22 mouse cellular contexts compared by ENCODE assay signal in genomic region chr11:51833393-51834066, GRCm38 (mm10). TPM values are rescaled to one million over a fixed set of nuclear protein-coding genes. Genes with fewer than 3 reads are reported as not detected.
DNase-seq lines count a peak whose midpoint lies in the region; ATAC-seq and TF ChIP-seq lines count a peak whose summit lies in the region.
"Had no signal": no experiment of that assay in that cellular context is flagged by ENCODE, and none has a peak within 500 bp of the region (broad histone marks: within the 10 kb centered on the region; RNA-seq: fewer than 3 reads in every experiment).

No protein-coding gene starts in this region.

- H3K36me3 ChIP-seq in liver, embryonic 16.5 days (ENCODE audit: control insufficient read depth, insufficient read depth): no peaks in the 10 kb centered on the region
- H3K36me3 ChIP-seq: forebrain, embryonic 15.5 days; hindbrain, embryonic 13.5 days; midbrain, embryonic 12.5 days; neural tube, embryonic 15.5 days had no signal

- H3K4me1 ChIP-seq in cerebellum, adult 2 months (ENCODE audit: control insufficient read depth, insufficient read depth, low read length): peaks cover 36% of the 10 kb centered on the region
- H3K4me1 ChIP-seq in liver, embryonic 16.5 days (ENCODE audit: control insufficient read depth, low read depth, low read length): peaks cover 41% of the 10 kb centered on the region
- H3K4me1 ChIP-seq in bone marrow macrophage, adult 2 months (ENCODE audit: control insufficient read depth, insufficient read depth, low read length): peaks cover 27% of the 10 kb centered on the region
- H3K4me1 ChIP-seq in olfactory bulb, adult 2 months (ENCODE audit: control insufficient read depth, insufficient read depth, low read length): peaks cover 30% of the 10 kb centered on the region

- ATAC-seq in liver, embryonic 16.5 days (ENCODE audit: low read depth): no peak
- ATAC-seq: forebrain, embryonic 15.5 days; intestine, embryonic 15.5 days had no signal

- no peak overlapping the region for H3K4me3 ChIP-seq in cerebellum, adult 2 months (replicated peaks; ENCODE audit: insufficient read depth, low read depth, low read length)
- no peak overlapping the region for H3K4me3 ChIP-seq in liver, embryonic 16.5 days (ENCODE audit: low read depth, low read length)
- no peak overlapping the region for H3K4me3 ChIP-seq in bone marrow macrophage, adult 2 months (ENCODE audit: insufficient read depth, low read length)
- H3K4me3 ChIP-seq in olfactory bulb, adult 2 months (ENCODE audit: insufficient read depth, low read depth, low read length): no peak overlapping the region
- H3K4me3 ChIP-seq: forebrain, embryonic 15.5 days; hindbrain, embryonic 13.5 days; intestine, embryonic 15.5 days; layer of hippocampus, adult 2 months; limb, embryonic 12.5 days; midbrain, embryonic 12.5 days; neural tube, embryonic 15.5 days had no signal

- H3K27me3 ChIP-seq in cerebellum, adult 2 months (ENCODE audit: control insufficient read depth, insufficient read depth, low read length): no peaks in the 10 kb centered on the region
- no peaks in the 10 kb centered on the region for H3K27me3 ChIP-seq in liver, embryonic 16.5 days (ENCODE audit: control insufficient read depth, insufficient read depth, low read depth, low read length)
- H3K27me3 ChIP-seq: forebrain, embryonic 15.5 days; hindbrain, embryonic 13.5 days; intestine, embryonic 15.5 days; limb, embryonic 12.5 days; midbrain, embryonic 12.5 days; neural tube, embryonic 15.5 days had no signal

- DNase-seq in cerebellum, adult 2 months: no peak
- DNase-seq in cerebellum, adult 8-10 months: no peak
- DNase-seq in liver: no peak
- no peak for DNase-seq in right cerebral cortex, postnatal 4 days
- DNase-seq in left cerebral cortex, postnatal 4 days: no peak
- DNase-seq: adrenal gland, postnatal 14 days; embryo, embryonic 11 days; gastrocnemius, postnatal 25 days; kidney, adult 9 months; kidney, postnatal 25 days; lung, postnatal 14 days had no signal

- H3K9me3 ChIP-seq in liver, embryonic 16.5 days (replicated peaks; ENCODE audit: control insufficient read depth, low read length): no peaks in the 10 kb centered on the region
- H3K9me3 ChIP-seq: forebrain, embryonic 15.5 days; hindbrain, embryonic 13.5 days; intestine, embryonic 15.5 days; limb, embryonic 12.5 days; midbrain, embryonic 12.5 days; neural tube, embryonic 15.5 days had no signal

- WGBS in cerebellum, adult 2 months: 86% methylated on average over 10 of the region's 10 CpGs
- 65% methylated on average over 10 of the region's 10 CpGs for WGBS in liver, embryonic 16.5 days (ENCODE audit: insufficient replicate concordance)
- 93% methylated on average over 10 of the region's 10 CpGs for WGBS in olfactory bulb, adult 2 months

- TF ChIP-seq POLR2A in cerebellum, adult 2 months (IDR thresholded peaks at IDR 0.05; ENCODE audit: borderline replicate concordance, insufficient read depth, low read length): no peak
- TF ChIP-seq POLR2A in bone marrow macrophage, adult 2 months (IDR thresholded peaks at IDR 0.05; ENCODE audit: borderline replicate concordance, low read depth, low read length): no peak
- TF ChIP-seq POLR2A in olfactory bulb, adult 2 months (IDR thresholded peaks at IDR 0.05; ENCODE audit: insufficient read depth, low read depth, low read length): no peak

- peak overlapping the region; percentile 26 for H3K9ac ChIP-seq in liver, embryonic 16.5 days (ENCODE audit: low read depth, low read length)
- H3K9ac ChIP-seq: forebrain, embryonic 15.5 days; hindbrain, embryonic 13.5 days; intestine, embryonic 15.5 days; limb, embryonic 12.5 days; liver, embryonic 14.5 days; midbrain, embryonic 12.5 days; neural tube, embryonic 15.5 days had no signal

- intact Hi-C loops in left cerebral cortex, postnatal 4 days (cut with DNase I): no loop called here

- H3K4me2 ChIP-seq in liver, embryonic 16.5 days (ENCODE audit: low read depth, low read length): no peak overlapping the region
- H3K4me2 ChIP-seq: forebrain, embryonic 15.5 days; hindbrain, embryonic 13.5 days; intestine, embryonic 15.5 days; limb, embryonic 12.5 days; midbrain, embryonic 12.5 days; neural tube, embryonic 15.5 days had no signal

- TF ChIP-seq CTCF in cerebellum, adult 2 months (IDR thresholded peaks at IDR 0.05; ENCODE audit: borderline replicate concordance, insufficient read depth, low read depth, low read length): no peak
- no peak for TF ChIP-seq CTCF in bone marrow macrophage, adult 2 months (IDR thresholded peaks at IDR 0.05; ENCODE audit: low read depth, low read length)
- TF ChIP-seq CTCF in olfactory bulb, adult 2 months (IDR thresholded peaks at IDR 0.05; ENCODE audit: insufficient read depth, low read depth, low read length): no peak

- H3K27ac ChIP-seq in cerebellum, adult 2 months (ENCODE audit: insufficient read depth, low read length): peak overlapping the region; percentile 78
- H3K27ac ChIP-seq in liver, embryonic 16.5 days (ENCODE audit: low read length): peak overlapping the region; percentile 49
- H3K27ac ChIP-seq in bone marrow macrophage, adult 2 months (ENCODE audit: insufficient read depth, low read depth, low read length): peak overlapping the region; percentile 54
- H3K27ac ChIP-seq in olfactory bulb, adult 2 months (ENCODE audit: insufficient read depth, low read depth, low read length): peak overlapping the region; percentile 55
- H3K27ac ChIP-seq: forebrain, embryonic 15.5 days; hindbrain, embryonic 13.5 days; intestine, embryonic 15.5 days; limb, embryonic 12.5 days; midbrain, embryonic 12.5 days; neural tube, embryonic 15.5 days had no signal

RNA-seq across cellular contexts. Expression of gene Jade2, which starts 23.9 kb away (rescaled TPM):
- 21.8 and 21.9 TPM in 2 replicates for polyA plus RNA-seq in cerebellum, adult 2 months (2012; rRNA removed)
- 0.64 and 0.79 TPM in 2 replicates for polyA plus RNA-seq in liver, embryonic 16.5 days (2015; fragmentation: Nextera tagmentation; extraction: Ambion mirVana)
- 13.4 and 14.6 TPM in 2 replicates for polyA plus RNA-seq in bone marrow macrophage, adult 2 months (2012; ENCODE audit: insufficient read depth, insufficient read length, missing spikeins)
- polyA plus RNA-seq in olfactory bulb, adult 2 months (2012; ENCODE audit: insufficient read depth, insufficient read length, low replicate concordance, missing spikeins): not detected in 2 replicates
- total RNA-seq in left cerebral cortex, postnatal 4 days (2021): 1 to 10 TPM; 2.5 to 3.0 TPM
